Mouse (Mus musculus): ENCODE measurements at regions not wholly inside any gene's neighbourhood (a gene's known extent, or its start where the extent isn't known, plus 50 kb on each side); places are given as distances from the start of the nearest gene placed in this dataset.
"Not testable (repeated sequence)": the region's sequence is repeated elsewhere in the genome, so short reads cannot be mapped to it uniquely, and the experiment has no call there.

DNA sequence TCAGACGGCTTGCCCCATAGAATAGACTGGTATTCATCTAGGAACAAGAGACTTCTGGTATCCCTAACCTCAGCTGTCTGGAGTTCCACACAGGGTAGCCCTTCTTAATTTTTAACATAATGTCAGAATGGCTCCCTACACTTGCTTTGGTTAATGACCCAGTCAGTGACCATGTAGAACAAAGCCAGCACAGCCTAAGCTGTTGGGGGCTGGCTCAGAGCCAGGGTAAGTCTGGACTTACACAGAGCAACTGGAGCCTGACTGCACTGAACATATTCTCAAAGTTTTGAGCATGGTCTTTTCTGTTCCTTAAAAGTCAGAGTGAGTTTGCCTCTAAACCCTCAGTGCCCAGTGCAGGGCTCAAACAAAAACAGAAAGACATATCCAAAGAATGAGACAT, 123.4 kb downstream of the Gm6685 start:
- peak; percentile 24 for DNase-seq (ENCODE audit: low read depth)

DNA sequence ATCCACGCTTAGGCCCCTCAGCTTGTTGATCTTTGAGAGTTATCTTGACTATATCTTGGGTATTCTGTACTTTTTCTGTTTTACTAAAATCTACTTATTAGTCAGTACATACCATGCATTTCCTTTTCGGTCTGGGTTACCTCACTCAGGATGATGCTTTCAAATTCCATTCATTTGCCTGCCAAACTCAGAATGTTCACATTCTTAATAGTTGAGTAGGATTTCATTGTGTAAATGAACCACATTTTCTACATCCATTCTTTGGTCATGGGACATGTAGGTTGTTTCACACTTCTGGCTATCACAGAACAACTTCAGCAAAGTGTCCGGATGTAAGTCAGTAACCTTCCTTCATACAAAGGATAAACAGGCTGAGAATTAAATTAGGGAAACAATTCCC, 126.1 kb downstream of the Gm6685 start:
- DNase-seq (ENCODE audit: low read depth) = peak; percentile 55

DNA sequence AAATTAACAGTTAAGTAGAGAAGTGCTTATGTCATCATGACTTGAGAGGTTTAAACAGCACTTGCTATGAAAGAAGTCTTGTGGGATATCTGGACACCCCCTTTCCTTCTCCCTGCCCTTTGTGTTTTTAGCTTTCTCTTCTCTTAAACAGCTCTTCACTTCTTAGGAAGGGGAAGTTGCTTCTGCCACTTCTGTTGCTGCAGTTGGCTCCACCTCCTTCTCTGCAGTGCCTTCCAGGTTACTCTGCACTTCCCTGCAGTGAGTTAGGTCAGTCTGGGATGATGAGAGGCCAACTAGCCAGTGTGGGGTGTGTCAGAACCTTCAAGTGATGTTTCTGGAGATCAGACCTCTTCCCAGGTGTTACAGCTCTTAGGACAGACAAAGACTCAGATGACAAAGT, 137.5 kb downstream of the Gm6685 start:
- no peak for DNase-seq (ENCODE audit: low read depth)

DNA sequence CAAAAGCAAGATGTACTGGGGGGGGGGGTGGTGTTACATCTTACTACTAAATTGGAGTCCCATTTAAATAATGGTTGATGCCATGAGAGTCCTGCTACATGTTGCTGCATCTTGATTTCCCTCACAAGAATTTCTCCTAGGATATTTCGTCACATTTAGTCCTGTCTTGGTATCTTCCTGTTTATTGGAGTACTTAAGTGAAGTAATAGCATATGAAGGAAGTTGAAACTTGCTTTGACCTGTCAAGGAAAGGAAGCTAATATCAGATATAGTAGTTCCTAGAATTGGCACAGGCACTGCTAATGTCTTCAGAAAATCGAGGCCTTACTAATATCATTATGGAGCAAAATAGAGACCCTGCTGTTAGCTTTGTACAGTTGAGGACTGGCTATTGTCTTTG, 151.5 kb downstream of the Gm6685 start:
- DNase-seq (ENCODE audit: low read depth) = no peak

GRCm38 (mm10) chr11:28187441-28187840, 152.2 kb downstream of the Gm6685 start:
- DNase-seq (ENCODE audit: low read depth) = not testable (repeated sequence)

GRCm38 (mm10) chr11:28171232-28171631, 168.4 kb downstream of the Gm6685 start:
- DNase-seq (ENCODE audit: low read depth) = no peak

GRCm38 (mm10) chr11:28152456-28152855, 187.2 kb downstream of the Gm6685 start:
- DNase-seq (ENCODE audit: low read depth) = no peak
